Mouse (Mus musculus): ENCODE data around the gene Clk1. TPM values are rescaled to one million over a fixed set of nuclear protein-coding genes. Genes with fewer than 3 reads are reported as not detected.

Clk1 gene
- polyA plus RNA-seq, 1 experiment from 2014 or later: 129 TPM

DNA sequence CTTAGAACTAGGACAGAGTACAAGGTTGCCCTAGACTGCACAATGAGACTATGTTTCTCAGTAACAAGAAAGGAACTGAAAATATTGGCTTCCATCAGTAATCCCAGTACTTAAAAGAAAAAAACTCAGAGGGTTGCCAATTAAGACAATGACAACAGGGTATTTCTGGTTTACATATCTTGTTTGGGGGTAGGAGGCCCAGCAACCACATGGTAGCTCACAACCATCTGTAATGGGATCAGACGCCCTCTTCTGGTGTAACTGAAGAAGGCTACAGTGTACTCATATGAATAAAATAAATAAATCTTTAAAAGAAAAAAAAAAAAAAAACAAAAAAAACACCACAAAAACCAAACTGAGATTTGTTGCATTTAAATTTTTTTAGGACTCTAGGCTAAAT is 8.4 kb downstream of the Clk1 start:
- H3K9me3 ChIP-seq (ENCODE audit: control insufficient read depth, low read length): no peaks in the 10 kb centered on the region
- no peaks in the 10 kb centered on the region for H3K27me3 ChIP-seq (replicated peaks; ENCODE audit: control insufficient read depth, insufficient read depth, low read length)
- H3K4me3 ChIP-seq (ENCODE audit: low read depth, low read length): no peak overlapping the region
- peaks cover 70% of the 10 kb centered on the region for H3K36me3 ChIP-seq (ENCODE audit: control insufficient read depth, insufficient read depth, low read length)
- DNase-seq (ENCODE audit: low spot score): no peak
- H3K9ac ChIP-seq (ENCODE audit: low read depth, low read length): no peak overlapping the region
- H3K4me1 ChIP-seq (replicated peaks; ENCODE audit: control insufficient read depth, insufficient read depth, low read length): no peaks in the 10 kb centered on the region
- no peak overlapping the region for H3K4me2 ChIP-seq
- ATAC-seq (replicated peaks; ENCODE audit: low FRiP score): no peak
- H3K27ac ChIP-seq (ENCODE audit: low read depth, low read length): no peak overlapping the region
- WGBS: 44% methylated on average over 1 of the region's 1 CpGs

DNA sequence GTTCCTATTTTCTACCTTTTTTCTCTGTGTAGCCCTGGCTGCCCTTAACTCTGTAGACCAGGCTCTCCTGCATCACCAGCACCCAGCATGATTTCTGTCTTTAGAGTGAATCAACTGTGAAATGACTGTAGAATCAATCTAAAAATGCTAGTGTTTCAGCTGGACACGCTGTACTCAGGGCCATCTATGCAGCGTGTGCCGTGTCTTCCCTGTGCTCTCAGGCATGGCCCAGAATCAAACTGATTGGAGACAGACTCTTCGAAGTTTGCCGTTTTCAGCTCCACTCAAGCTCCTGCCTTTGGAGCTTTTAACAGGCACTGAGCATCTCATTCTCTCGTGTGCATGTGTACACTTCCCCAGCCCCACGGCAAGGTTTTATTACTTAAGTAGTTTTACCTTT is 13.1 kb downstream of the Clk1 start:
- Histone ChIP-seq H3K27ac (ENCODE audit: low read depth, low read length) (no peak overlapping the region), H3K27me3 (replicated peaks; ENCODE audit: control insufficient read depth, insufficient read depth, low read length) (no peaks in the 10 kb centered on the region), H3K4me2 (no peak overlapping the region), H3K9me3 (ENCODE audit: control insufficient read depth, low read length) (no peaks in the 10 kb centered on the region), H3K4me1 (replicated peaks; ENCODE audit: control insufficient read depth, insufficient read depth, low read length) (no peaks in the 10 kb centered on the region), H3K4me3 (ENCODE audit: low read depth, low read length) (no peak overlapping the region), H3K9ac (ENCODE audit: low read depth, low read length) (no peak overlapping the region), H3K36me3 (ENCODE audit: control insufficient read depth, insufficient read depth, low read length) (peaks cover 49% of the 10 kb centered on the region)
- no peak for DNase-seq (ENCODE audit: low spot score)
- 89% methylated on average over 7 of the region's 7 CpGs for whole genome bisulfite sequencing
- no peak for ATAC-seq (replicated peaks; ENCODE audit: low FRiP score)

DNA sequence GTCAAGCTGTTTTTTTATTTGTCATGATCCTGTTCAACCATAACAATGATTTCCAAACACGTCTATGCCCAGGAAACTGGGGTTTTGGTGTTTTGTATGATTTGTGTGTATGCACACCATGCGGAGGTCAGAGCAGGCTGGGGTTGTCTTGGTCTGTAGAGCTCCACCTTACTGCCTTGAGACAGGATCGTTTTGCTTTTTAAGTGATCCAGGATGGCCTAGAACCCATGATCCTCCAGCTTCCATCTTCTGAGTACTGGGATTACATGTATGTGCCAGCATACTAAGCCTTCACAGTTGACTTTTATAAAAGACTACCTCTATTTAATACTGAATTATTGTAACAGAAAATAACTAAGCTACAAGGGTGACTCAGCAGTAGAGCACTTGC is 13.7 kb downstream of the Clk1 start:
- H3K9me3 ChIP-seq (ENCODE audit: control insufficient read depth, low read length): no peaks in the 10 kb centered on the region
- H3K36me3 ChIP-seq (ENCODE audit: control insufficient read depth, insufficient read depth, low read length): peaks cover 45% of the 10 kb centered on the region
- H3K27ac ChIP-seq (ENCODE audit: low read depth, low read length): no peak overlapping the region
- DNase-seq (ENCODE audit: low spot score) (no peak), ATAC-seq (replicated peaks; ENCODE audit: low FRiP score) (no peak)
- no peaks in the 10 kb centered on the region for H3K27me3 ChIP-seq (replicated peaks; ENCODE audit: control insufficient read depth, insufficient read depth, low read length)
- no peak overlapping the region for H3K4me3 ChIP-seq (ENCODE audit: low read depth, low read length)
- 76% methylated on average over 3 of the region's 3 CpGs for WGBS
- no peaks in the 10 kb centered on the region for H3K4me1 ChIP-seq (replicated peaks; ENCODE audit: control insufficient read depth, insufficient read depth, low read length)
- H3K9ac ChIP-seq (ENCODE audit: low read depth, low read length): no peak overlapping the region
- H3K4me2 ChIP-seq: no peak overlapping the region

DNA sequence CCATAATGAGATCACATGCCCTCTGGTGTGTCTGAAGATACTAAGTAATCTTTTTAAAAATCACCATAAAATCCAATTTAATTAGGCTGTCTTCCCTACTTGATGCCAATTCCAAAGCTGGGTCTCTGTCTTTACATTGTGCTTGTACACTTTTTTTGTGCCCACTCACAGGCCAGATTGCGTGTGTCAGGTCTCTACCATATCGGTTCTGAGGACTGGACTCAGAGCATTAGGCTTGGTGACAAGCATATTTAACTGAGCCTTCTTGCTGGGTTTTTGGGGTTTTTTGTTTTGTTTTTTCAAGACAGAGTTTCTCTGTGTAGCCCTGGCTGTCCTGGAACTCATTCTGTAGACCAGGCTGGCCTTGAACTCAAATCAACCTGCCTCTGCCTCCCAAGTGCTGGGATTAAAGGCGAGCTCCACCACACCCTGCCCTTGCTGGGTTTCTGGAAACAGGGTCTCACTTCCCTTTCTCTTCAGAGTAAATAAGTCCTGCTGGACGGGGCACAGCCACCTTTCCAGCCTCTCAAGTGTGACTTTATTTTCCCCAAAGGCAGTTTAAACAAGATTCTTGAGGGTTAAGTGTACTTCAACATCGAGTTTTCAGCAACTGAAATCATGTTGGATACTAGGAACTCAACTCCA is 14.2 kb downstream of the Clk1 start:
- H3K27ac ChIP-seq (ENCODE audit: low read depth, low read length): no peak overlapping the region
- 72% methylated on average over 5 of the region's 5 CpGs for WGBS
- no peak overlapping the region for H3K4me3 ChIP-seq (ENCODE audit: low read depth, low read length)
- 0 out of 2 replicates have a peak, but pooled peaks have one; percentile 29 for ATAC-seq (replicated peaks; ENCODE audit: low FRiP score)
- DNase-seq (ENCODE audit: low spot score): no peak
- H3K36me3 ChIP-seq (ENCODE audit: control insufficient read depth, insufficient read depth, low read length): peaks cover 42% of the 10 kb centered on the region
- H3K27me3 ChIP-seq (replicated peaks; ENCODE audit: control insufficient read depth, insufficient read depth, low read length): no peaks in the 10 kb centered on the region
- H3K4me2 ChIP-seq: no peak overlapping the region
- no peaks in the 10 kb centered on the region for H3K9me3 ChIP-seq (ENCODE audit: control insufficient read depth, low read length)
- no peak overlapping the region for H3K9ac ChIP-seq (ENCODE audit: low read depth, low read length)
- H3K4me1 ChIP-seq (replicated peaks; ENCODE audit: control insufficient read depth, insufficient read depth, low read length): no peaks in the 10 kb centered on the region

DNA sequence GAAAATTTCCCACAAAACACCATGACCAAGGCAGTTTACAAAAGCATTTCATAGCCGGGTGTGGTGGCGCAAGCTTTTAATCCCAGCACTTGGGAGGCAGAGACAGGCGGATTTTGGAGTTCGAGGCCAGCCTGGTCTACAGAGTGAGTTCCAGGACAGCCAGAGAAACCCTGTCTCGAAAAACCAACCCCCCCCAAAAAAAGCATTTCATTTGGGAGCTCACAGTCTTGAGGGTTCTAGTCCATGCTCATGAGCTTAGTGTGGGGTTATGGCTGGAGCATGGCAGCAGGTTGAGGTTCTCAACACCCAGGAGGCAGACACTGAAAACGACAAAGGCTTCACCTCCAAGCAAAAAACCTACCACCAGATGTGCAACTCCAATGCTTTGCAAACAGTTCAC is 15.7 kb downstream of the Clk1 start:
- Histone ChIP-seq H3K4me2 (no peak overlapping the region), H3K27me3 (replicated peaks; ENCODE audit: control insufficient read depth, insufficient read depth, low read length) (no peaks in the 10 kb centered on the region), H3K4me3 (ENCODE audit: low read depth, low read length) (no peak overlapping the region), H3K9ac (ENCODE audit: low read depth, low read length) (no peak overlapping the region), H3K4me1 (replicated peaks; ENCODE audit: control insufficient read depth, insufficient read depth, low read length) (no peaks in the 10 kb centered on the region), H3K9me3 (ENCODE audit: control insufficient read depth, low read length) (no peaks in the 10 kb centered on the region), H3K27ac (ENCODE audit: low read depth, low read length) (no peak overlapping the region), H3K36me3 (ENCODE audit: control insufficient read depth, insufficient read depth, low read length) (peaks cover 40% of the 10 kb centered on the region)
- 84% methylated on average over 6 of the region's 6 CpGs for WGBS
- ATAC-seq (replicated peaks; ENCODE audit: low FRiP score) (no peak), DNase-seq (ENCODE audit: low spot score) (no peak)

DNA sequence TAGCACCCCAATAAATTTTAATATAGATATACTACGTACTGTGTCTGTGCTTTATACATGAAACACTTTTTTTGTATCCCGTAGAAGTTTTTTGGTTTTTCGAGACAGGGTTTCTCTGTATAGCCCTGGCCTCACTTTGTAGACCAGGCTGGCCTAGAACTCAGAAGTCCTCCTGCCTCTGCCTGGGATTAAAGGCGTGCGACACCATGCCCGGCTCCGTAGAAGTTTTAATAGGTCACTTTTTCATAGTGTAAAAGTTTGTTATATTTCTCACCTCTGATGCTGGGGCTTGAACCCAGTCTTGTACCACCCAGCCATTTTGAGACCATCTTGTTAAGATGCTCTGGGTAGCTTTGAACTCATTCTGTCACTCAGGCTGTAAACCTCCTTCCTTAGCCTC is 16.5 kb downstream of the Clk1 start:
- Histone ChIP-seq H3K4me1 (replicated peaks; ENCODE audit: control insufficient read depth, insufficient read depth, low read length) (no peaks in the 10 kb centered on the region), H3K4me3 (ENCODE audit: low read depth, low read length) (no peak overlapping the region), H3K9me3 (ENCODE audit: control insufficient read depth, low read length) (no peaks in the 10 kb centered on the region), H3K27ac (ENCODE audit: low read depth, low read length) (no peak overlapping the region; the same call in 1 of the 2 replicates), H3K27me3 (replicated peaks; ENCODE audit: control insufficient read depth, insufficient read depth, low read length) (no peaks in the 10 kb centered on the region), H3K9ac (ENCODE audit: low read depth, low read length) (no peak overlapping the region), H3K4me2 (no peak overlapping the region), H3K36me3 (ENCODE audit: control insufficient read depth, insufficient read depth, low read length) (peaks cover 39% of the 10 kb centered on the region)
- 96% methylated on average over 7 of the region's 7 CpGs for WGBS
- DNase-seq (ENCODE audit: low spot score) (no peak), ATAC-seq (replicated peaks; ENCODE audit: low FRiP score) (no peak)

DNA sequence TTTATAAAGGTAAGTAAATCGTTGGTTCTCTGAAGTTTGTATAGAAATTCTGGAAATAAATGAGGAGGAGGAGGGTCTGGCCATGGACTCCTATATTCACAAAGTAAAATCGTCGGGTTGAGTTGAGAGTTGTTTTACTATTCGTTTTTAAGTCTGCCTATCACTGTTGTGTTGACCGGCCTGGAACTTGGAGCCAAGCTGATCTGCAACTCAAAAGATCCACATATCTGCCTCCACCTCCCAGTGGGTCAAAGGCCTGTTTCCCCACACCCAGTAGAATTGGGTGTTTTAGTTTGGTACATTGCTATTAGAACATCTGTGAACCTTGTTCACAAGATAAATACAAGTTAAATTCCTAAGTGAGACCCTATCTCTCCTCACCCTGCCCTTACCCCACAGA is 20.1 kb downstream of the Clk1 start:
- Histone ChIP-seq H3K9ac (ENCODE audit: low read depth, low read length) (no peak overlapping the region), H3K27me3 (replicated peaks; ENCODE audit: control insufficient read depth, insufficient read depth, low read length) (no peaks in the 10 kb centered on the region), H3K36me3 (ENCODE audit: control insufficient read depth, insufficient read depth, low read length) (peaks cover 43% of the 10 kb centered on the region), H3K4me3 (ENCODE audit: low read depth, low read length) (no peak overlapping the region), H3K9me3 (ENCODE audit: control insufficient read depth, low read length) (no peaks in the 10 kb centered on the region), H3K4me2 (no peak overlapping the region), H3K27ac (ENCODE audit: low read depth, low read length) (no peak overlapping the region), H3K4me1 (replicated peaks; ENCODE audit: control insufficient read depth, insufficient read depth, low read length) (no peaks in the 10 kb centered on the region)
- 90% methylated on average over 5 of the region's 5 CpGs for WGBS
- DNase-seq (ENCODE audit: low spot score) (no peak), ATAC-seq (replicated peaks; ENCODE audit: low FRiP score) (no peak)

DNA sequence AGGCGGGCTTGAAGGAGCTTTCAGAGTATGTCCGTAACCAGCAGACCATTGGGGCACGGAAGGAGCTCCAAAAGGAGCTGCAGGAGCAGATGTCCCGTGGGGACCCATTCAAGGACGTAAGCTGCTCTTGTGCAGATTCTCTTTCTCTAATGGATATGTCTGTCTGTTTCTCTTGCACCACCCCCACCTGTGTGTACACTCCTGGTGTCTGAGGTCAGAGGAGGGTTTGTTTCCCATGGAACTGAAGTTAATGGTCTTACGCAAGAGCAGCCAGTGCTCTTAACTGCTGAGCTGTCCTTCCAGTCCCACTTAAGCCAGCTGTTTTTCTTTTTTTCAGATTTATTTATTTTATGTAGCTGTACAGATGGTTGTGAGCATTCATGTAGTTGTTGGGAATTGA is 22.5 kb downstream of the Clk1 start:
- no peak overlapping the region for H3K4me2 ChIP-seq
- no peaks in the 10 kb centered on the region for H3K4me1 ChIP-seq (replicated peaks; ENCODE audit: control insufficient read depth, insufficient read depth, low read length)
- DNase-seq (ENCODE audit: low spot score) (no peak), ATAC-seq (replicated peaks; ENCODE audit: low FRiP score) (peak; percentile 71; the same call in 1 of the 2 replicates)
- no peak overlapping the region for H3K4me3 ChIP-seq (ENCODE audit: low read depth, low read length)
- no peaks in the 10 kb centered on the region for H3K27me3 ChIP-seq (replicated peaks; ENCODE audit: control insufficient read depth, insufficient read depth, low read length)
- H3K9ac ChIP-seq (ENCODE audit: low read depth, low read length): no peak overlapping the region
- H3K36me3 ChIP-seq (ENCODE audit: control insufficient read depth, insufficient read depth, low read length): peaks cover 60% of the 10 kb centered on the region
- H3K27ac ChIP-seq (ENCODE audit: low read depth, low read length): no peak overlapping the region
- no peaks in the 10 kb centered on the region for H3K9me3 ChIP-seq (ENCODE audit: control insufficient read depth, low read length)
- WGBS: 87% methylated on average over 6 of the region's 6 CpGs

DNA sequence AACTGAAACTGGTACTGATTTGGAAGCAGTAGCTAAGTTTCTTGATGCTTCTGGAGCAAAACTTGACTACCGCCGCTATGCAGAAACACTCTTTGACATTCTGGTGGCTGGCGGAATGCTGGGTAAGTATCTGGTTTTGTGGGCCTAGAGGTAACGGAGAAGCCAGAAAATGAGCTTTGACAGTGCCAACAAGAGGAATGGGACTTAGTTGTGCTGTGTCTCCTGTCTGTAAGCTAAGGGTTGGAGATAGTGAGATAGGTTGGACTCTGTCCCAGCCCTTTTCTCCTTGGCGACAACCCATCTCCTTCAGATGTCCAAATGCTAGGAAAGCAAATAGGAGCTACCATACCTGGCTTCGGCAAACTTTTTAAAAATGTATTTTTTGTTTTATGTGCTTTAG is 26.1 kb downstream of the Clk1 start:
- Histone ChIP-seq H3K27ac (ENCODE audit: low read depth, low read length) (no peak overlapping the region), H3K9me3 (ENCODE audit: control insufficient read depth, low read length) (no peaks in the 10 kb centered on the region), H3K4me2 (no peak overlapping the region), H3K36me3 (ENCODE audit: control insufficient read depth, insufficient read depth, low read length) (peaks cover 59% of the 10 kb centered on the region), H3K27me3 (replicated peaks; ENCODE audit: control insufficient read depth, insufficient read depth, low read length) (no peaks in the 10 kb centered on the region), H3K9ac (ENCODE audit: low read depth, low read length) (no peak overlapping the region), H3K4me1 (replicated peaks; ENCODE audit: control insufficient read depth, insufficient read depth, low read length) (0 out of 2 replicates have a peak, but pooled peaks cover 2% of the 10 kb centered on the region), H3K4me3 (ENCODE audit: low read depth, low read length) (no peak overlapping the region)
- DNase-seq (ENCODE audit: low spot score) (no peak), ATAC-seq (replicated peaks; ENCODE audit: low FRiP score) (no peak)
- WGBS: 94% methylated on average over 6 of the region's 6 CpGs

Measured in liver, embryonic 11.5 days (tissue).